Mouse (Mus musculus): Measurements from ENCODE around the gene Camkk1.

The Camkk1 gene

DNA sequence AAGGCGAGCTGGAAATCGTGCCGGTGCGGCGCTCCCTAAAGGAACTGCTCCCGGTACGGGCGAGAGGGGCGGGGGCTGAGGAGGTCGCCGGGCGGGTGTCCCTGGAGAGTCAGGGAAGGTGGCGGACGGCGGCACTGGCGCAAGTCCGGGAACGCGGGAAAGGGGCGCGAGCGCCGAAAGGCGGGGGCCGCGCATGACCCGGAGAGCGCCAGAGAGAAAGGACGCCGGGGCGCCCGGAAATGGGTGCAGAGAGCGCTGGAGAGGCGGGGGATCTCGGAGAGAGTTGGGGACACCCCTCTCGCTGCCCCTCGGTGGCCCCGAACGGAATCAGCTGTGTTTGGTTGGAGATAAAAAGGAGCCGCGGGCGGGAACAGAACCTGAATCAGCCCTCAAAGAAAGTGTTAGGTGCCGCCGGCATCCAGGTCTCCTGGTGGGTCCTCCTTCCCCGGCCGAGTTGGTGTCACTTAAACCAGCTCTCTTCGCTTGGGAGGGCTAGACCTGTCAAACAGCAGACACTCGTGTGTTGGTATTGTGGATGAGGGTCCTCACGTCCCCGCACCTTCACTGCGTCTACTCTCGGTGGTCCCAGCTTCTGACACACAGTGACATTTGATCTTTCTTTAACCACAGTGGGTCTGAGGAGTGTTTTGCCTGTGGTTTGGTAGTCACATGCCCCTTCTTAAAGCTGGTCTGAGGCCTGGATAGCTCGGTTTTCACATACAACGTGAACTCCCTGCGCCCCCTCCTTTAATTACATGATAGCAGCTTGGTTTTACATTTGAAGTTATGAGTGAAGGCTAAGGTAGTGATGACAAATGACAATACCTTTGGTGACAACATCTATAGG is 29.4 kb downstream of the Camkk1 start:
- CTCF ChIA-PET: interaction anchor here (0.5 to 2.1 kb wide), 4 partner anchors 16 to 108 kb away, joined by 4 to 10 read pairs (median 4); no protein-coding TSS in a partner anchor

DNA sequence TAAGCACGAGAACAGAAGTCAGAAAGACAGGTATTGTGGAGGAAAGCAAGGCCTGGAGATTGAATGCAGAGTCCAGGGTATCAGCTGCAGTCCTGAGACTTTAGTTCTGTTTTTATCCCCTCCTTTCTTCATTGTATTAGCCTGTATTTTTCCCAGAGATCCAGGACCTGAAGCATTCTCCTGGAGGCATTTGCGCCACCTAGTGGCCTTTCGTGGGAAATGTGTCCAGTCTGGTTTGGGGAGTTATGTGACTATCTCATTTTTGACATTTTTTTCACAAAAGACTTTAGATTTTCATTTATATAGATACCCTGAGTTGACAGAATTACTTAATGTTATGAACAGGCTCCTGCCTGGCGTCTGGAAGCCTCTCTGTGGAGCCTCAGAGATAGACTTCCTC is 30.5 kb downstream of the Camkk1 start:
- CTCF ChIA-PET: interaction anchor here (0.7 to 2.1 kb wide), 2 partner anchors 42 to 622 kb away, joined by 3 to 10 read pairs; no protein-coding TSS in a partner anchor

DNA sequence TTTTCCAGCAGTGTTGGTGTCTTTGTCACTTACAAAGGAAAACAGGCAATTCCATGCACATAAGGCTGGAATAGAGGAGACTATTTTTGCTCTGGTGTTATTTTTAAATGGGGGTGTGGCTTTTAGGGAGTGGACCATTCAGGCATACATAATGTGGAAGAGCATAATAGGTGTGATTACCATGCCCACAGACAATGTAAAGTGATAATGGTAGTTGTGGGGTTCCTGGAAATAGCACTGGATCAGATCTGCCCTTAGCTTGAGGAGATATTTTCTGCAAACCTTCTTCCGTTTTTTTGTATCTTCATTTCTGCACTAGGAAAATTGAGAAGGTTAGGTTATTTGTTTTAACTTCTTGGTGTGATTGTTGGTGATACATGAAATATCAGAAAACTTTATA is 34.0 kb downstream of the Camkk1 start:
- CTCF ChIA-PET: interaction anchor here (0.6 kb wide), 1 partner anchor 128 kb away, joined by 3 read pairs; no protein-coding TSS in a partner anchor

DNA sequence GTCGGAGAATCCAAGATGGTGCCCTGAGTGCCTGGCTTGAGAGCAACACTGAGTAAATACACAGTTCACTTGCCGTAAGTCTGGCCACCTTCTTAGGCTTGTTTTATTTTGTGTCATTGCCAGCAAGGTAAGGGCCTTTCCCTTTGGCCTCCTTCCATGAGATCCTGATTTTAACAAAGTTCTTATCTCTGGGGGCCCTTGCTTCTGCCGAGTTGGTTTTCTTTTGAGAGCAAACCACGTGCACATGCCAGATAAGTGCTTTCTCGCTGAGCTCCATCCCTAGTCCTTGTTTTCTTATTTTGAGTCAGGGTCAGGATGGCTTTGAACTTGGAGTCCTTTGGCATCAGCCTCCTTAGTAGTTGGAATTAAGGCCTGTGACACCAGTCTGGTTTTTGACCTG is 38.9 kb downstream of the Camkk1 start:
- CTCF ChIA-PET: no interaction called here

DNA sequence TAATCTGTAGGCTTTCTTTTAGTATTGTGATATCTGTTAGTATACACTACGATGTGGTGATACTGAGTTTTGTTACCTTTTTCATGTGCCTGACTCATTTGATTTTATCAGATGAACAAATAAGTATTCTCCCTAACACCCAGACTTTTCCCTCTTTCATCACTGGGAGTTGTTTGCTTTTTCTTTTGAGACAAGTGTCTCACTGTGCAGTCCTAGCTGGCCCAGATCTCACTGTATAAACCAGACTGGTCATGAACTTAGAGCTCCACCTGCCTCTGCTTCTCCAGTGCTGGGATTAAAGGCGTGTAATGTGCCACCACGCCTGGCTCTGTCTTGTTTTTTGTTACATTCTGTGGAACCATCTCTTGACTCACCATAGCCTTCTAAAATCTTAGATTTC is 40.8 kb downstream of the Camkk1 start:
- CTCF ChIA-PET: no interaction called here

DNA sequence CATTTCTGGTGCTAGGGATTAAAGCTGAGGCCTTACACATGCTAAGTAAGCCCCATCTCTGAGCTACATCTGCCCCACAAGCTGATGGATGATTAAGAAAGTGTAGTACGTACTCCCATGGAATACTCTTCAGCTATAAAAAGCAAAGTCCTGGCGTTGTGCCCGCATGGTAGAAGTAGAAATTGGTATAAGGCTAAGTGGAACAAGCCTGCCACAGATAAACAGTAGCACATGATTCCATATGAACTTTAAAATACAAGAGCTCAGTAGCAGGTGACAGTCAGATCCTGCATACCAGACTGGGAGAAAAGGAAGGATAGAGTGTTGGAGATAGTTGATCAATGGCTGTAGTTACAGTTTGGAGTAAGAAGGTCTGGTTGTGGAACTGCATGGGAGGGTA is 42.6 kb downstream of the Camkk1 start:
- CTCF ChIA-PET: no interaction called here

DNA sequence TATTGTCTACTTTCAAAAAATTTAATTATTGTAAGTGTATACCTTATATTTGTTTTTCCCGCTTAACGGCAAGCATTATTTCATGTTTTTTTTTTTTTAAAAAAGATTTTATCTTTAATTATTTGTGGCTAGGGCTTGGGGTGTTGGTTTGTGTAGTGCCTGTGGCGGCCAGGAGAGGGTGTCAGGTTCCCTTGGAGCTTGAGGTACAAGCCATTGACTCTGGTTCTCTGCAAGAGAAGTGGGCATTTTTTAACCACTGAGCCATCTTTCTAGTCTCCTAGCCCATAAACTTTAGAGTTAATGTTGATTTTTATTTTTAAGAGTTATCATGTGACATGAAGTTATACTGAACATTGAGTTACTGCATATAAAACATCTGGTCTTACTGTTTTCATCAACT is 53.0 kb downstream of the Camkk1 start:
- CTCF ChIA-PET: interaction anchor here (0.6 to 0.7 kb wide), 2 partner anchors 84 to 1007 kb away, joined by 3 to 7 read pairs; no protein-coding TSS in a partner anchor

DNA sequence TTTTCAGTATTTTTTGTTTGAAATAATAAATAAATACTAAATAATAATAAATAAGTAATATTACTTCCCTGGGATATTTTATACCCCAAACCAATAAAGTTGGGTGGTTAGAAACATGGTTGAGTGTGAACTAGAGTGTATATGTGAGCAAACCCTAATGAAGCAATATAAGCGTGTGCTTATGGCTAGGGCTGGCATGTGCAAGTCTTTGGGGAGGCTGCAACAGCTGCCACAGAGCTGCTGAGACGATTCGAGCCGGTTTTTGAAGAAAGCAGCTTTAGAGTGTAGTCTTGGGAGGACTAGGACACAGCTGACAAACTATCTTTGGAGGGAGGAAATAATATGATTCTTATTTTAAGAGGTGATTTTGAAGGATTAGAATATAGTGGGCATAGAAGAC is 57.5 kb downstream of the Camkk1 start:
- CTCF ChIA-PET: no interaction called here

DNA sequence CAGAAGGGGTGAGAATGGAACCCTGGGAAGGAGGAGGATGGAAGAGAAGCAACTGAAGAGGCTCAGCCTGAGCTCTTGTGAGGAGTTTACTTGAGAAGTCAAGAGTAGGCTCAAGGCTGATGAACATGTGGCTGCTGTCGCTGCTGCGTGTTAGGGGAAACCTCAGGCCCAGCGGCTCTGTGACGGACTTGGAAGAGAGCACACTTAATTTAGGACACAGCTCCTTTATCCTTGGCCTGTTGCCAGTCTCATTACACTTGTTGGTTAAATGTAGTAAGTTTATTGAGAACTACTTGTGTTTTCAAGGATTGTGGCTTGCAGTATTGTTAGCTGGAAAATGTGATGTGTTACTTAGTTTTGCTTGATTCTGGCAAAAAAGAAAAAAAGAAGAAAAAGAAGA is 57.9 kb downstream of the Camkk1 start:
- CTCF ChIA-PET: no interaction called here

DNA sequence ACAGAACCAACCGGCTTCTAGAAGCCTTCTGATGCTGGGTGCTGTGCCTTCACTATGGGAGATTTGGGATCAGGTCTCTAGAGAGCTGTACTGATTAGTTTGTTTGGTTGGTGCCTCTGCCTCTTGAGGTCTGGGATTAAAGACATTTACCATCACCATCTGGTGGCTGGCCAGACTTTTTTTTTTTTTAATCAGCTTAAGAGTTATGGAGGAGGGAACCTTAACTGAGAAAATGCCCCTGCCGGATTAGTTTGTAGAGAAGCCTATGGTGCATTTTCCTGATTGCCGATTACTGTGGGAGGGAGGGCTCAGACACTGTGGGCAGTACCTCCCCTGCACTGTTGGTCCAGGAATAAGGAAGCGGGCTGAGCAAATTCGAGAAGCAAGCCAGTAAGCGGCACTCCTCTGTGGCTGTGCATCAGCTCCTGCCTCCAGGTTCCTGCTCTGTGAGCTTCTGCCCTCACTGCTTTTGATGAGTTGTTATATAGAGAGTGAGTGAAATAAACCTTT is 58.5 kb downstream of the Camkk1 start:
- CTCF ChIA-PET: interaction anchor here (0.5 kb wide), 1 partner anchor 28 kb away, joined by 5 read pairs; no protein-coding TSS in a partner anchor

DNA sequence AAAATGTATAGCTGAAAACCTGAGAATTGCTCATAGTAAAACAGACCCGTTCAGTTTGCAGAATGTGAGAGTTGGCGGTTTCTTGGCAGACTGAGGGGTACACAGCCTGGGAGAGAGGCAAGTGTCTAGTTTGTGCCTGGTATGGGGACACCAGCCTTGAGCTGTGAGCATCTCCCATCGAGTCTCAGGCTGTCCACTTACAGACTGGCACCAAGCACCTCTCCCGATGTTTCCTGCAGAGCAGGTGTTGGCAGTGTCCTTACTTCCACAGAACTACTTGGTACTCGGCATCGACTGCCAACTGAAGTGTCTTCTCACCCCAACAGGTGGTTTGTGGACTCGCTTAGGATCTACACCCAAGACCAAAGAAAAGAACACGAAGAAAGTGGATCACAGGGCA is 59.8 kb downstream of the Camkk1 start:
- CTCF ChIA-PET: no interaction called here

DNA sequence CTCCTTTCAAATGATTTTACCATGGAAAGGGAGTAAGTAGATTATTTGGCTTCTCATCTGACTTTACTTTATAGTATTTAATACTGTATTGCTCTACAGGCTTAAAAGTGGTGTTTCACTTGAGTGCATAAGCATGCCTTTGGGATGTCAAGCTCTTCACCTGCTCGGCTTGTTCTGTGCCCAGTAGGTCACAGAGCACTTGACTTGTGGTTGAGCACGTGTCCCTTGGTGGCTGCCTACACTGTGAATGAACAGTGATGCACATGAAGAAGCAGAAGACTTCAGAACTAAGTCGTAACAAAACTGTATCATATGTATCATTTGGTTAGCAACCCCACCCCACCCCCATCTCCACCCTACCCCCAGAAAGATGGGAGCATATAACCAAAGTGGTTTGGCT is 61.5 kb downstream of the Camkk1 start:
- CTCF ChIA-PET: no interaction called here

DNA sequence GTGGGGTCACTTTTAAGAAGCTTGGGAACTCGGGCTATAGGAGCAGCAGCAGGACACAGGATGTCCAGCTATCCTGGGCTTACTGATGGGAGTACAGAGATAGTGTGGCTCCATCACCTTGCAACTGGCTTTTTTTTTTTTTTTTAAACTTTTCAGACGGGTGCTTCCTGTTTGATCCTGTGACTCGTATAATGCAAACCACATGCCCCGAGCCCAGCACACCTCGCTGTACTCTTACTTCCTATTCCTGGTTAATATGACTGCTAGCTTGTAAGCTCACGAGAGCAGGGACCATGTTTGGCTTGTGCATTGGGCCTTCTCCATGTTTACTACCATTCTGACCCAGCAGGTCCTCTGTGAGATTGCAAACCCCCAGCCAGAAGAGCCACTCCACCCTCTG is 65.5 kb downstream of the Camkk1 start:
- CTCF ChIA-PET: interaction anchor here (0.6 kb wide), 1 partner anchor 70 kb away, joined by 4 read pairs; no protein-coding TSS in a partner anchor

DNA sequence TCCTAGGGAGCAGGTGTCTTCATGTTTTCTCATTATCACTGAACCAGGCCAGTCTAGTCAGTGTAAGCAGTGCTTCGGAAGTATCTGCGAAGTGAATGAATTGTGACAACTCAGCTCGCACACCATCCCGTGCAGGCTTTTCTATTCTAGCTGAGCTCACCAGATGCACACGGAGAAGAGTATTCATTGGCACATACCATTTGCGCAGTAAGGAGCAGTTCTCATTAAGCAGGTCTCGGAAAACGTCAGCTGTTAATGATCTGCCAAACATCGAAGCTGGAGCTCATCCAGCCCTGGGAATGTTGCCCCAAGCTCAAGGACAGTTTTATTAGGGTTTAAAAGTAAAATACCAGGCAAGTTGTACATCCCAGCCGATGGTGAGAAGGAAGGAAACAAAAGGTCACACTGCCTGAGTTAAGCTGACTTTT is 66.0 kb downstream of the Camkk1 start:
- CTCF ChIA-PET: no interaction called here

DNA sequence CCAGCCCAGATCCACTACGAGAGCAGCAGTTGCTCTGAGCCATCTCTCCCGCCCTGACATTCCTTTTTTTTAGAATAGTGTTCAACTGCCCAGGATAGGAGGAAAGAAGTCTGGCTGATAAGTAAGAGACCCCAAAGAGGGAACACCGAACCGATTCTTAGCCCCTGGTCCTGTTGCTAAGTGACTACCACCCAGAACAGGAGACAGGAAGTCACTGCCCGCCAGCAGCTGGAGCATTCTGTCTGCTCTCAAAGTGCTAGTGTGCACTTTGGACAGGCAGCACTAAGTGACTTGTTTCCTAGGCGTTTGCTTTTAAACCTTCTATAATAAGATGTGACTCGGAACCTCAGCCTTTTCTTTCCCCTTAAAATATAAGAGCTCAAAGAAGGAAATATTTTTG is 66.6 kb downstream of the Camkk1 start:
- CTCF ChIA-PET: no interaction called here

DNA sequence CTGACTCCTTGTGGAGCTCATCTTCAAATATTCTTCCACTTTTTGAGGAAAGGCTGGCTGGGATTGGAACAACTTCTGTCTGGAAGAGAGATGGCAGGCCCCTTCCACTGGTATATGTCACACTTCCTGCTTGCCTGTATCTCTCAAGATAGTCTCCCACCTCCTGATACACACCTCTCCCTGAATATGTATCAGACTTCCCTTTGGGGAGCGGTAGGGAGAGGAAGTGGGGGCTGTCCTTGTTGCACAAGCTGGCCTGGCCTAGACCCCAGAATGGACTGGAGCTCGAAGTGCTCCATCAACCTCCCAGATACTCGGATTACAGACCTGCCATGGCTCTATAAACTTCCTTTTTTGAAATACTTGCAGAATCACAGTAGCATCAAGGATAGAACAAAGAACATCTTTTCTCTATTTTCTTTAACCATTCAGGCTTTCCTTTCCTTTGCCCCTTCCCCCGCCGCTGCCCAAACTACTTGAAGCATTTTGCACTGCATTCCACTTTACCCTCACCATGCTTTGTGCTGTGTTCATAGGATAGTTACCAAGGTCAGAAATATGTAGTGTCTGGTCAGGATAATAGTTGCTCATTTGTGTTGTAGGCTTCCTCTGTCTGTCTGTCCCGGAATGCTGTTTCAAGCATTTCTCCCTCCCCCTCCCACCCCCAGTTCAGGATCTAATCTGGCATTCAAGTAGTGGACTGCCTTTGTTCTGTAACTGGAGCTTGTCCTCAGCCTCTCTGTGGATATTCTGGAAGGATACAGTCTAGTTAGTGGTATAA is 69.1 kb downstream of the Camkk1 start:
- CTCF ChIA-PET: no interaction called here

DNA sequence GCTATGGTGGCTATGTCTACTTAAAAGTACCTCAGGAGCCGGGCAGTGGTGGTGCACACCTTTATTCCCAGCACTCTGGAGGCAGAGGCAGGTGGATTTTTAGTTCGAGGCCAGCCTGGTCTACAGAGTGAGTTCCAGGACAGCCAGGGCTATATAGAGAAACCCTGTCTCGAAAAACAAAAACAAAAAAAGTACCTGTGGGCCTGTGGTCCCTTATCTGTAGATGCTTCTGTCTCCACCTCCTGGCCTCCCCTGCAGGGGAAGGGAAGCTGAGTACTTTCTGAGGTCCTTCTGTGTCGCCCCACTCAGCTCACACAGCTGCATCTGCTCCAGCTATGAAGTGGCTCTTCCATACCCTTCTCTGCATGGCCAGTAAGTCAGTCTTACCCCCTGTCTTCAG is 71.5 kb downstream of the Camkk1 start, which contains the start of gene Itgae:
Gene Itgae, plus strand, starts transcription at position 301 of the 400 bp plus-strand sequence.
- CTCF ChIA-PET: no interaction called here

DNA sequence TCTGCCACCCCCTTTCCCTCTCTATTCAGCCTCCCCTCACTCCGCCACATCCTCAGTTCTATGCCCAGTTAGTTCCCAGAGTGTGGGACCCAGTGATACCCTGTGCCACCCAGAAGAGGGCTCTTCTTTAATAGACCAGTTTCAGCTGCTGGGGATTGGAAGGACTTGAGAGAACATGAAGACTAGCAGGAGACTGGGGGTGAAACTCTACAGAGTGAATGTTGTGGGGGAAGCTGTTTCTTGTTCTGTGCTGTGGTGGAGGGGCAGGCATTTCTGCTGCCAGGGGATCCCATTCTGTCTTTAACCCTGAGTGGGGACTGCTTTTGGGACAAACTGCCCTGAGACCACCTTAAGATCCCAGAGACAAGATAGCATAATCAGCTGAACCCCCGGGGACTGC is 72.0 kb downstream of the Camkk1 start:
- CTCF ChIA-PET: interaction anchor here (0.6 kb wide), 1 partner anchor 132 kb away, joined by 5 read pairs; no protein-coding TSS in a partner anchor
